Mouse (Mus musculus) WW6 (cell line): ENCODE measurements at regions not wholly inside any gene's neighbourhood (a gene's known extent, or its start where the extent isn't known, plus 50 kb on each side); places are given as distances from the start of the nearest gene placed in this dataset.

Experiments used
- DNase-seq: peaks from one replicate; pipeline ENCODE4 v3.0.0-alpha.2; 2013; ENCODE audit warnings: low read depth, low spot score

DNA sequence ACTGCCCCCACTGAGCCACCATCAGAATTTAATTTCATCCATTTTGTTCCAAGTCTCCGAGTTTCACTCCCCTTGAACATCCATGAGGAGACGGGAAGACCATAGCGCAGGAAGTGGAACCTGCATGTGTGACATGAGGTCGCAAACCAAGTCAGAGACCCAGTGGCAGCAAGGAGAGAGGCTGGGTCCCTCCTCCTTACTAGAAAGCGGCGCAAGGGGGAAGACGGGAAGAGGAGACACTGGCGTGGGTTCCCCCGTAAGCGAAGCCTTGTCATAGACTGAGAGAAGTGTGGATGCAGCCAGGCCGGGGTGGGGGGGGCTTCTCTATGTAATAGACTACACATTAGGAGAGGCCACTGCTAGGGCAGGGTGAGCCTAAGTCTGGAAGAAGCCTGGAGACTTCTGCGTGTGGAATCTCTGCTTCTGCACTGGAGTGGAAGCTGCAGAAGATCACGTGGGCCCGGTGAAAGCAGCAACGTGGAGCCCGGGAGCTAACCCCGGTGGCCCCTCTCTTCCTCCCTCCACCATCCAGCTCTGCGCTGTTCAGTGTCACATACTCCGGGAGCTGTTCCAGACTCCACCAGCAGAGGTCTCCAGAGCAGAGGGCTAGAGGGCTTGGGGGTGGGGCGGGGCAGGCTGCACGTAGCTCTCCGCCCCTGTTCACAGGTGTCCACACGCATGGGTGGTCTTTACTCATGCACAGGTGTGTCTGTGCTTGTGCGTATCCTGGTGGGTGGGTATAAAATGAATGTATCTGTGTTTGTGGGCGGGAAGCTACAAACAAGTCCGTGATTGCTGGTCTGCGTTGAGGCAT lies 159.4 kb downstream of the Zfp36l2 start:
- no peak for DNase-seq

DNA sequence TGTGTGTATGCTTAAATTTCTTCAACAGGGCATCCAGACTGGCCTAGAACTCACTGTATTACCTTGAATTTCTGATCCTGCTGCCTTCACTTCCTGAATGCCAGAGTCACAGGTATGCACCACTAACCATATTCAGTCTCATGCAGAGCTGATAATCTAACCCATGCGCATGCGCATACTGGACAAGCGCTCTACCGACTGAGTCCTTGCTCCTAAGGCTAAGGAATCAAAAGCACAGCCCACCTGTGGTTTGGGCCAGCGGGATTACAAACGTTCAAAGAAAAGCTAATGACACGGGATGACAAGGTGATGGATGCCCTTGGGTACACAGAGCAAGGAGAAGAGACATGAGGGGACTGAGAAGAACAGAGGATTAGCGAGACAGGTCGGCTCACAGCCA lies 160.5 kb downstream of the Zfp36l2 start:
- DNase-seq, result no peak

DNA sequence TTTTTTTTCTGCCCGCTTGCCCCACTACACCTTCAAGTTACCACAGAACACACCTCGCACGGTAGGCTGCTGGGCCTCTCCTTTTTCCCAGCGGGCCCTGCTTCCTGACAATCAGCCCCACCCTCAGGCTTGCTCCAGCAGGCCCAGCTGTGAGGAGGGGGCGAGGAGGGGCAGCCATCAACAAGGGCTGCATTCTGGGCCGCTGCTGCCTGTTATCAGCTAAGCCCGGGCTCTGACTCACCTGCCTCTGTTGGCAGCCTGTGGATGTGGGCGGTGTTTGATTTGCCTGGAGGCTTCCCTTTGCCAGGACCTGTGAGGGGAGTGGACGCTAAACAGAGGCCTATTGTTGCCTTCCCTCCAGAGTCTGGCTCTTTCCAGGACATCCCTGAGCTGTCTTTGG lies 161.6 kb downstream of the Zfp36l2 start:
- no peak for DNase-seq

DNA sequence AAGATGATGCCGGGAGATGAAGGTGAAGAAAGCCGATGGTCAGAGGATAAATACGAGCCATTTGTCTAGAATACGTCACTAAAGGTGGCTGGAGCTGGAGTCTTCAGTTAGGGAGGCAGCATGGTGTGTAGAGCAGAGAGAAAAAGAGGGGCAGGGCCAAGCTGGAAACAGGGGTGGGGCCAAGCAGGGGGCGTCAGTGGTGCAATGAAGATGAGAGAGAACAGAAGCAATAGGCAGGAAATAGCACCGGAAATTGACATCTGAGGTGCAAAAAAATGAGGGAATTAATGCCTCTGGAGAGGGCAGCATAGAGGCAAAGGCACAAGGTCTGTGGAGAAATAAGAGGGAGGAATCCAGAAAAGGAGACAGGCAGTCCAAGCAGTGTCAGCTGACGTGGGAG lies 165.4 kb downstream of the Zfp36l2 start:
- DNase-seq, result no peak

DNA sequence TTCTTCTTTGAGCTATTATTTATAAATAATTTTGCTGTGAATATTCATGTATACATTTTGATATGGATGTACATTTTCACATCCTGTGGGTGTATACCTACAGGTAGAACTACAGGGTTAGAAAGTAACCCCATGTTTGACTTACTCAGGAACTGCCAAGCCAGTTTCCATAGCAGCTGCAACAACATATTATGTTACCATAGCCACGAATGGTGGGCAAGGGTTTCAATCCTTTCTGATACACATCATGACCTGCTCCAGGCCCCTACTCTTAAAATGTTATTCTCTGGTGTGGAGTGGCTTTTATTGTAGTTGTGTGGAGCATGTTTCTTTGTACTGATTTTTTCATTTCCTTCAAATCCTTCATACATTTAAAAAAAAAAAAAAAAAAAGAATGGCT lies 168.9 kb downstream of the Zfp36l2 start:
- DNase-seq, result no peak

DNA sequence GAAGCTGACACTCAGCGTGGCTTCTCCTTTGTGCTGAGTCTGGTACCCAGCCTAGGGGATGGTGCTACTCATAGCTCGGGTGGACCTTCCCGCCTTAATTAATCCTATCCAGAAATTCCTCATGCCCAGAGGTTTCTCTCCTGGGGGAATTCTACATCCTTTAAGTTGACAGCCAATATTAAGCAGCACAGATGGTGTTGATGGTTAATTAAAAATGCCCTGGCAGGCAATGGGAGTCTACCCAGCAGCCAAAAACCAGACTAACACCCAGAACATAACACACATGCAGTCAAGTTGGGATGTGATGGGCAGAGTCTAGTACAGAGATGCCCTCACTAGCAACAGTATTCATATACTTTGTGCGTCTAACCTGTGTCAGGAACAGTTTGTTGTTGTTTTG lies 169.9 kb downstream of the Zfp36l2 start:
- DNase-seq, result no peak

DNA sequence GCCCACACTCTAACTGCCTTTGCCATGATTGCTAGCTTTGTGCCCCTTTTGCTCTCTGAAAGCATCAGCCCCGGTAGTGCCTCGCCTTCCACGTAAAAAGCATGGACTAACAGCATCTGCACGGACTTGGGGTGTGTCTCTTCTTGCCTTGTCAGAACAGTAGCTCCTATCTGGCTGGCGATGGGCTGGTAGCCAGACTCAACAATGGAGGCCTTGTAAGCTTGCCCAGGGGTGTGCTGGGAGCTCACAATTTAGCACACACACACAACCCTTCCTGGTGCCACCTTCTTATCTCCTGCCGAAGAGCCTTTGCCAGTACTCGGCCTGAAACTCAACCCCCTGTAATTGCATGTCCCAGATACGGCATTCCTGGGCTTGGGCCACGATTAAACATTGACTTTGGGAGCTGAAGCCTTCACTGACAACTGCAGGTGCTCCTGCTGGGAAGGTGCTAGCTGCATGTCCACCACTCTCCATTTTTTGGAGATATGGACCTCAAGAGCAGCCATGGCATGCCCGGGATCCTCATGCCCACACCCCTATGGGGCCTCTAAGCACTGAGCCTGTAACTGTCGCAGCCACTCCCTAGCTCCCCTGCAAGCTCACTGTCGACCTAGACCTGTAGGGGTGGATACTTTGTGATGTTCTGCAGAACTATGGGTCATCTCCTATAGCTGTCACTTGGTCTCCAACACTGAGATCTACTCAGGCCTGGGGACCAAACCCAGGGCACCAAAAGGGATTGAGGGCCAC lies 166.7 kb upstream of the Haao start:
- DNase-seq, result no peak

DNA sequence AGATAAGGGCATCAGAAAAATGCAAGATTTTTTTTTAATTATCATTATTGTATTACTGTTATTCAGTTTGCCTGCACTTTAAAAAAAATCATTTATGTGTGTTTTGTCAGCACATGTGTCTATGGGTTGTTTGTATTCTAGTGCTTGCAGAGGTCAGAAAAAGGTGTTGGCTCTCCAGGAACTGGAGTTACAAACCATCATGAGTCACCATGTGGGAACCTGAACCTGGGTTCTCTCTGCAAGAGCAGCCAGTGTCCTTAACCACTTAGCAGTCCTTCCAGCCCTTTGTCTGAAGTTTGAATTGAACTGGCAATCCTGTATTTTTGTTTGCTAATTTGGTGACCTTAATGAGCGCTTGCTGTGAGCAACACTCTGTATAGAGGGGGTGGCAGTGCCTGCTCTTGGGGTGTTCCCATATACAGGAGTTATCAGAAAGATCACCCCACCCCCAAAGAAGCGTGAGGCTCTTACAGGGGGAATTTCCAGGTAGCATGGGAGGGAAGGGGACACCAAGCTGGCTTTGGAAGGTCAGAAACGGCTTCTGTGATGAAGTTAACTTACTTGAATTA lies 162.8 kb upstream of the Haao start:
- no peak for DNase-seq

DNA sequence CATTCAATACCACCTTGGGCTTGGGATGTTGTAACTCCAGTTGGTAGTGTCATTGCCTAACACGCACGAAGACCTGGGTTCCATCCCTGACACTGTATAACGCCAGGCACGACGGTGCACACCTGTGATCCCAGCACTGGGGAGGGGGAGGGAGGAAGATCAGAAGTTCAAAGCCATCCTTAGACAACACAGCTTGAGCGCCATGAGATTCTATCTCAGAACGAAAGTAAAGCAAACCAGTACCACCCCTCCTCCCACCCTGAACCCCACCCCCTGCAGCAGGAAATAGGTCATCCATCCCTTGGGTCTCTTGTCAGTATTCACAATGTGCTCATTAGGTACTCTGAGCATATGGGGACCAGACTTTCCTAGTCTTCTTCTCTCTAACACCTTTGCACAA lies 162.2 kb upstream of the Haao start:
- no peak for DNase-seq

DNA sequence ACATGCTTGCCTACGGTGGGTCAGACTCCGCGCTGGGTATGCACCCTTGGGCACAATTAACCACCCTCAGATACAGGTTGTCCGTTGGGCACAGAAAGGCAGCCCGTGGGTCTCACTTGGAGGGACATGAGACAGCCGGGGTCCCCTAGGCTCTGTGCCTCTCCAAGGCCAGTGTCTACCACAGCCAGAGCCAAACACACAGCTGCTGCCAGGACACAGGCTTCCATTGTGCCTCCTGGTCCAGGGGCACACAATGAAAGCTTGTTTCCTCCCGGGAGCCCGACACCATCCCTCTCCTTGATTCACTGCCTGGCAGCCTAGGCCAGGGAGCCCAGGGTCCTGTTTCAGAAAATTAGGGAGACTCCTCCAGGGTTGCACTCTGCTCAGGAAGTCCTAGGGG lies 161.4 kb upstream of the Haao start:
- DNase-seq, result no peak

DNA sequence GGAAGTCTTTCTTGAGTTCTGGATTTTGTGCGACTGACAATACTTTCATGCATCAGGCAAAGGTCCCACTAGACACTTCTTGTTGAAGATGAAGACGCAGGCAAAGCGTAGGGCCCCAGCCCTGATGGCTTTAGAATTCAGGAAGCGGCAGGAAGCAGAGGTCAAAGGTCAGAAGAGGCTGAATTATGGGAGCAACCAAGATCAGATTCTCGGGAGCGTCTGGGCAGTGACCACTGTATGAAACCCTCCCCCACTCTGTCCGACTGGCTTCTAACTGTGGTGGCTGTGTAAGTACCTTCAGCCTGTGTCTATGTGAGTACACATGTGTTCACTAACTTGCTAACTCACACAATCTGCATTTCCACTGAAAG lies 160.9 kb upstream of the Haao start:
- no peak for DNase-seq

DNA sequence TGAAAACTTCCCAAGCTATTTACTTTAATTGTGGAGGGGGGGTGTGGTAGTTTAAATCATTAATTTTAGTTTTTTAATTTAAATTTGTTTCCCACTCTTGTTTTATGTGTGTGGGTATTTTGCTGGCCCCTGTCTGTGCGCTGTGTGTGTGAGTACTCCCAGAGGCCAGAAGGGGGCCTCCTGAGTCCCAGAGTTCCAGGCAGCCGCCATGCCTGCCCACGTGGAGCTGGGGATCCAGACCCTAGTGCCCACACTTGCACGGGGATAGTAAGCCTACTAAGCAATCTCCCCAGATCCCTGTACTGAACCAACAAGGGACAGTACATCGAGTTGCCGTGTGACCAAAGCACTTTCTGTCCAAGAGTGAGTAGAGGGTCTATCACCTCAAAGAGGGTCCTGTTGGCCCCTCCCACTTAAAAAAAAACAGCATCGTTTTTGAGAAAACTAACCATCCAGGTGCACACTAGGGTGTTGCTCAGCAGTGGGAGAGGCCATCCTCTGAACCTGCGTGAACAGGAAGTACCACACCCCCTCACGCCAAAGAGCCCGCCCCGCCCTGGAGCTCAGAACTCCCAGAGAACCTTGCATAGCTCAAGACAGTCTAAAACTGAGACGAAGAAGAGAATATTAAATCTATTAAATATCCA lies 160.4 kb upstream of the Haao start:
- DNase-seq, result no peak

DNA sequence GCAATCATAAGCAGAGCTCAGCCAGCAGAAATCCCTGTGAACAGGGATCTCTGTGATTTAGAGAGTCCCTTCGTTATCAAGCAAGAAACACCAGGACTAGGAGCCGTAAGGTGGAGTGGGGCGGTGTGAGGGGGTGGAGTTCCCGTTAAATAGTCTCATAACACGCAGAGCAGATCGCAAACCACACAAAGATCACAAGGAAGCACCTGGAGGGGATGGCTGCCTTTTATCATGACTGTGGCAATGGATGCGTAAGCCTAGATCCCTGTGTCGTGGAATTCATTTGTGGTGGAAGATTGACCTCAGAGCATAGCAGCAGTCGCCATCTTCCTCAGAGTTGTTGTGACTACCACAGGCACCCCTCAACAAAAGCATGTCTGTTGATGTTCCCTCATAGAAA lies 159.0 kb upstream of the Haao start:
- no peak for DNase-seq

DNA sequence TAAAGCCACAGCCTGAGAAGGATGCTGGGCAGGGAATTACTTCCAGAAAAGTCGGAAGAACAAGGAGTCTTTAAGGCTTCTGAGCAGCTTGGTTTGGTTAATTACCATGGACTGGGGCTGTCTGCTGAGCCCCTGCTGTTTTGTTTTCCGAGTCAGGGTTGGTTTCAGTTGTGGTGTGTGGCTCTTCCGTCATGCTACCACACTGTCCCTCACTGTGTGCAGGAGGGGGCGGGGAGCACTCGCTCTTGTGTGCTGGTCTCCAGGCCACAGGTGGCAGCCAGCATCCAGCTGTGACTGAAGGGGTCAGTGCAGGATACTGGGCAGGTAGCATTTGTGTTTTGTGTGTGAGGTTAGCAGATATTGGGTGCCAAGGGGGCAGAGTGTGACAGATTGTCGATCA lies 156.5 kb upstream of the Haao start:
- no peak for DNase-seq

DNA sequence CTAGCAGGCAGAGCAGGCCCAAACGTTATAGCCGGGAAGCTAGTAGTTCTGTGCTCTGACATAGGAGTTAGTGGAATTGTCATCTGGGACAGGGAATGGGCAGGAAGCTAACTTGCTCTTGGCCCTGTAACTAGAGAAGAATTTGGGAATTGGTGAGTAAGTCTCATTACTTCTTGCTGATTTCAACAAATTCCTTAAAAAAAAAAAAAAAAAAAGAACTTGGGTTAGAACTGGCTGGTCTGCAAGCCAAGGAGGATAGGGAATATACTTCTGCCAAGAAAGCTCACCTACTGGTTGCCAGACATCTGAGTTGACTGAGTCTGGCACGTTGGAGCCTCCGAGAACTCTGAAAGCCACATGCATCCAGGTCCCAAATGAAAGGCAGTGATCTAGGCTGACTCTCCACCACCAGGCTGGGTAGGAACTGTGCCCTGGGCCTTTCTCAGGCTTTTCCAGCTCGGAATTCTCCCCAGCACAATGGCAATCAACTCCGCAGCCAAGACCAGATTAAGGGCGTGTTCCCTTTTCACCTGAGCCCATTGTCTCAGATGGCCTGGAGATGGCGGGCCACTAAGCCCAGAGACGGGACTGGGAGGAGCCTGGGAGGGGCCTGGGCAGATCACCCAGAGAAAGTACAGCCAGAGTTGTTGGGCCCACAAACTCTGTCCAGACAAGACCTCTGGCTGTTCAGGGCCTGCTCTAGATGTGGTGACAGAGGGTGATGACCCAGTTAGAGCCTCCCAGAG lies 155.9 kb upstream of the Haao start:
- no peak for DNase-seq

DNA sequence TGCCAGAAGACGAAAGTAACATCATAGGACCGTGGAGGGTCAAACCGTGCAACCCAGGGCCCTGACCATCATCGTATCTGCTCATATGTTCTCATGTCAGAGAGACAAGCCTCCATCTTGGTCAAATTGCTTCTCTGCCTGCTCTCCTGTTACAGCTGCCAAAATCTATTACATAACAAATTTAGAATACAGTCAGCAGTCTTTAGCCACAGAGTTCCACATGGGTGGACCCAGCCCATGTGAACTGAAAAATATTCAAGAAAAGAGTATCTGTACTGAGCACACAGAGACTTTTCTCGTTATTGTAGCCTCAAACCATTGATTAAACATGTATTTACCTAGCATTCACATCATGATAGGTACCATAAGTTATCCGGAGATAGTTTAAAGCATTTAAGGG lies 155.2 kb upstream of the Haao start:
- DNase-seq, result no peak

DNA sequence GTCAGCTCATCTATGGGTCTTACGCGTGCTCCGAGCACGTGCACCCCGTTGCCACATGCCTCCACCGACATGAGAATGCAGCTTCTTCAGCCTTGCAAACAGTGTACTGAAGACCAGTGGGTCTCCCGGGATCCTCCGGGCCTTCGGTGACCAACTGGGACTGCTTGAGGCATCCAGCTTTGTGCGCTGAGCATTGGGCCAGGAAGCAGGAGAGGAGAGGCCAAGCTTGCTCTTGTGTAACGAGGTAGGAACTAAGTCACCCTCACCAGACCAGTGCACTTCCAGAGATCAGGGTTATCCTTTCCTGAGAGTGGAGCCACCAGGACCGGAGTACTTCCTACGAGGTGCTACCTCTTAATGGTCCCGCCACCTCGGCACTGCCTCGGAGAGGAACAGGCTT lies 154.6 kb upstream of the Haao start:
- no peak for DNase-seq

DNA sequence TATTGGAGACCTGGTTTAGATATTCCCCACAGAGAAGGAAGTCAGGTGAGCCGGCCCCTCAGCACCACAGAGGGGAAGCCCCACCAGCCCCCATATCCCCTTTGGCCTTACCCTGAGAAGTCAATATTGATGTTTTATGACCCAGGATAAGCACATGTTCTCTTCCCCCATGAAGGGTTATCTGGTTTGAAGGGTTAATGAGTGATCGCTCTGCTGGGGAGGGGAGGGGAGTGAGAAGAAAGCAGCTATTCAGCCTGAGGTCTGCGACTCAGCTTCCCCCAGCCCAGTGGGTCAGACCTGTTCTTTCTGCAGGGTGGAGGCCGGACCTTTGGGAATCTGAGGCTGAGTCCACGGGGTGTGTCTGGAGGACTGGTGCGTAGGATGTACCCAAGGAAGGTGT lies 152.4 kb upstream of the Haao start:
- no peak for DNase-seq

DNA sequence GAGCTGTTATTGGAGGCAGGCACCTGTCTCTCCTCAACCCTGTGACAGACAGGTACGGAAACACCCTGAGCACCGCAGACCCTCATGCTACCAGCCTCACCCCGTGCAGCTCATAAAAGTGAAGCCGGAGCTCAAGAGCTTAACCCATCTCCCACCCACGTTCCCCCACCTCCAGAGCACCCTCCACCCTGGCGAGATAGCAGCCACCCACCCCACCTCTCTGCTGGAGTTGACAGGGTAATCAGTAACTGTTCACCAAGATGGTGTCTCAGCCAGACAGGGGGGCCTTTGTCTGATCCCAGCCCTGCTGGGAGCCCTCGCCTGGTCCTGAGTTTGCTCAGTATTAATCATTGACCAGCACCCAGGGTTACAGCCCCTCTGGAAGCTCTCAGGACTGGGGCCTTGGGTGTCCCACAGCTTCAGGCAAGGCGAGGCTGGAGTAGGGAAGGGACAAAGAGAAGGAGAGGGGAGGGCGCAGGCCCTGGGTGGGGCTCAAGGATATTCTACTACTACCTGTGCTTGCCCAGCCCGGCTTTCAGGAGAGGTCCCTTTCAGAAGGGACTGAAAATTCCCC lies 151.3 kb upstream of the Haao start:
- no peak for DNase-seq

DNA sequence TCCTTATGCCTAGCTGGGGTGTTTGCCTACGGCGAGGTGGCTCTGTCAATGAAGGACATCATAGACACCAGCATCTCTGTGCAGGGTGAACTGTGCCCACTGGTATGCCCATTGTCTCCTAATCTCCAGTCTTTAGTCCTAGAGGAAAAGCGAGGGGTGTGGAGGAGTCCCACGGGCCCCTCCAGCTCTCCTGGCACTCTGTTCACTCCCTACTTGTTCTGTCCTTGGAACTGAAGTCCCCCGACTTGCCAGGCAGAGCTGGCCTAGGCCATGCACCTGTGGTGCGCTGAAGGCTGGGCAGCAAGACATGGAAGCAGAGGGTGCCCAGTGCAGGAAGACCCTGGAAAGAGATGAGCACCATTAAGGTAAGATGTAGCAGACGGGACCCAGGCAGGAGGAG lies 150.6 kb upstream of the Haao start:
- no peak for DNase-seq

DNA sequence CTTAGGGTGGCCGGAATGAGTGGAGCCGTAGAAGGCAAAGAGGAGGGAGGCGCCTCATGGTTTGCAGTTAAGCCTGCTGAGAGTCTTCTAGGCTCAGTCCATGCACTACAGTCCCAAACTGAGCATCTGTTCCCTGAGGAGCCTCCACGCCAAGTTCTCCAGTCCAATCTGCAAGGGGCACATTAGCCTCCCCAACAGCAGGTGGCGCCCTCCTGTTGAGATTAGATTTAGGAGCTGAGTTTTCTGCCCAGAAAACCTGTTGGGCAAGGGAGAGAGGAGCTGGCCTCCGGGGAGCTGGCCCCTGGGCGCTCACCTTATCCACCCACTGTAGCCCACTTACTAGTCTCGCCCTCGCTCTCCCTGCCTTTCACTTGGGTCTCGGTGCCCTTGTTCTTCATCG lies 150.0 kb upstream of the Haao start:
- no peak for DNase-seq

DNA sequence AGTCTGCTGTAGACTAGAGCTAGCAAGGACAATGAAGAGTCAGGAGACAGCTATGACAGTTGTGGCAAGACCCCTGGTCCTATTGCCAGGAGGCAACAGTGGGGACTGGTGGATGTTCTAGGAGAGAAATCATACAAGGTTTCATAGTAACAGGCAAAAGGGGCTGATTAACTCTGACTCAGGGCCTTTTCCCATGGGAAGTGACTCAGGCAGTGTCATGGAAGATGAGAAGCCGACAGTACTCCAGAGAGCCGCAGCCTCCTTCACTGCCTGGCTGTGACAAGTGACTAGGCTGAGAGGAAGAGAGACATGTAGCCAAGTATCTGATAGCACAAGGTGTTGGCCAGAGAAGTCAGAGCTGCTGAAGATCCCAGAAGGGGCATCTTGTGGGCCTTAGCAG lies 145.3 kb upstream of the Haao start:
- DNase-seq, result no peak
